Mouse (Mus musculus): ENCODE measurements around the gene Lhx8.

GRCm38 (mm10) chr3:154257312-154257711 lies 73.1 kb downstream of the Lhx8 start:
- TF ChIP-seq FLI1 (IDR thresholded peaks at IDR 0.05; ENCODE audit: low read length): no peak
- no peak for TF ChIP-seq GATA1 (IDR thresholded peaks at IDR 0.05; ENCODE audit: borderline replicate concordance, low read length)
